Mouse (Mus musculus) heart, embryonic 16.5 days (tissue): ENCODE measurements at regions not wholly inside any gene's neighbourhood (a gene's known extent, or its start where the extent isn't known, plus 50 kb on each side); places are given as distances from the start of the nearest gene placed in this dataset.
A peak's percentile ranks its signal among the peaks of the same experiment; 100 is the strongest.

ENCODE experiments used
- ATAC-seq: fragments of 200-750 bp; cut with Nextera tagmentation; replicated peaks from 2 replicates; pipeline ENCODE4 v1.8.0; 2017; ENCODE audit warnings: moderate number of reproducible peaks; ENCODE audit not compliant: insufficient read depth, low FRiP score; ENCODE audit errors: extremely low read depth
- H3K27ac ChIP-seq: fragments of 300-500 bp; sonication (generic); 2 replicates; pipeline ENCODE4 v1.5.1; 2014; ENCODE audit warnings: mild to moderate bottlenecking, low read length, control low read depth, moderate library complexity
- H3K27me3 ChIP-seq: fragments of 300-500 bp; sonication (generic); 2 replicates; pipeline ENCODE4 v1.6.1; 2014; ENCODE audit warnings: low read length, mixed read lengths; ENCODE audit not compliant: control insufficient read depth, insufficient read depth
- H3K36me3 ChIP-seq: fragments of 300-500 bp; sonication (generic); 2 replicates; pipeline ENCODE4 v1.6.1; 2014; ENCODE audit not compliant: control insufficient read depth, insufficient read depth
- H3K4me1 ChIP-seq: fragments of 300-500 bp; sonication (generic); 2 replicates; pipeline ENCODE4 v1.6.1; 2014; ENCODE audit warnings: low read length, mixed read lengths; ENCODE audit not compliant: control insufficient read depth, insufficient read depth
- H3K4me2 ChIP-seq: fragments of 300-500 bp; sonication (generic); 2 replicates; pipeline ENCODE4 v1.6.1; 2014; ENCODE audit warnings: low read depth, mild to moderate bottlenecking, control low read depth, low read length
- H3K4me3 ChIP-seq: fragments of 300-500 bp; sonication (generic); 2 replicates; pipeline ENCODE4 v1.5.1; 2014; ENCODE audit warnings: mild to moderate bottlenecking, control low read depth, low read length
- H3K9ac ChIP-seq: fragments of 300-500 bp; sonication (generic); 2 replicates; pipeline ENCODE4 v1.6.1; 2014; ENCODE audit warnings: low read length, control low read depth
- H3K9me3 ChIP-seq: fragments of 300-500 bp; sonication (generic); replicated peaks from 2 replicates; pipeline ENCODE4 v1.6.1; 2016; ENCODE audit warnings: low read length; ENCODE audit not compliant: control insufficient read depth
- WGBS: fragments of 180-500 bp; shearing (Covaris S2); extraction: QIAGEN DNeasy Blood & Tissue Kit; methylation state at CpG from one replicate; pipeline ENCODE4 v1.1.7; 2014; 5-methylcytosine and 5-hydroxymethylcytosine counted together

GRCm38 (mm10) chr7:111932725-111933124 is 90.6 kb upstream of the Usp47 start:
- H3K4me3 ChIP-seq, result no peak overlapping the region
- no peak overlapping the region for H3K4me2 ChIP-seq
- H3K9ac ChIP-seq, result no peak overlapping the region
- WGBS, result 36% methylated on average over 2 of the region's 2 CpGs
- no peaks in the 10 kb centered on the region for H3K36me3 ChIP-seq
- peak; percentile 86 for ATAC-seq
- peak overlapping the region; percentile 61 for H3K27ac ChIP-seq
- H3K9me3 ChIP-seq, result no peaks in the 10 kb centered on the region
- peaks cover 8% of the 10 kb centered on the region for H3K4me1 ChIP-seq
- H3K27me3 ChIP-seq, result no peaks in the 10 kb centered on the region

GRCm38 (mm10) chr7:111919961-111920360 is 103.3 kb upstream of the Usp47 start:
- H3K27ac ChIP-seq, result no peak overlapping the region
- WGBS, result 67% methylated on average over 1 of the region's 1 CpGs
- no peak for ATAC-seq
- no peak overlapping the region for H3K9ac ChIP-seq
- H3K4me3 ChIP-seq, result no peak overlapping the region
- H3K9me3 ChIP-seq, result no peaks in the 10 kb centered on the region
- no peak overlapping the region for H3K4me2 ChIP-seq
- no peaks in the 10 kb centered on the region for H3K36me3 ChIP-seq
- no peaks in the 10 kb centered on the region for H3K27me3 ChIP-seq
- H3K4me1 ChIP-seq, result no peaks in the 10 kb centered on the region

GRCm38 (mm10) chr7:111903741-111904231 is 119.5 kb upstream of the Usp47 start:
- H3K9me3 ChIP-seq, result no peaks in the 10 kb centered on the region
- no peak for ATAC-seq
- no peak overlapping the region for H3K9ac ChIP-seq
- no peak overlapping the region for H3K27ac ChIP-seq
- H3K4me2 ChIP-seq, result no peak overlapping the region
- no peaks in the 10 kb centered on the region for H3K4me1 ChIP-seq
- 60% methylated on average over 7 of the region's 7 CpGs for WGBS
- H3K36me3 ChIP-seq, result no peaks in the 10 kb centered on the region
- no peaks in the 10 kb centered on the region for H3K27me3 ChIP-seq
- H3K4me3 ChIP-seq, result no peak overlapping the region

- H3K4me3 ChIP-seq, result no peak overlapping the region
- no peak for ATAC-seq
- no peaks in the 10 kb centered on the region for H3K27me3 ChIP-seq
- no peak overlapping the region for H3K9ac ChIP-seq
- WGBS, result 80% methylated on average over 1 of the region's 1 CpGs
- H3K9me3 ChIP-seq, result no peaks in the 10 kb centered on the region
- H3K4me2 ChIP-seq, result no peak overlapping the region
- no peak overlapping the region for H3K27ac ChIP-seq
- H3K4me1 ChIP-seq, result 0 out of 2 replicates have a peak, but pooled peaks cover 4% of the 10 kb centered on the region
- H3K36me3 ChIP-seq, result no peaks in the 10 kb centered on the region
Observed at GRCm38 (mm10) chr7:111897016-111897415, 117.2 kb upstream of the Galnt18 start.

- H3K4me3 ChIP-seq, result no peak overlapping the region
- no peak overlapping the region for H3K4me2 ChIP-seq
- WGBS, result 51% methylated on average over 5 of the region's 5 CpGs
- no peaks in the 10 kb centered on the region for H3K27me3 ChIP-seq
- no peak overlapping the region for H3K27ac ChIP-seq
- H3K9ac ChIP-seq, result no peak overlapping the region
- no peaks in the 10 kb centered on the region for H3K36me3 ChIP-seq
- H3K9me3 ChIP-seq, result no peaks in the 10 kb centered on the region
- peak; percentile 41; the same call in 1 of the 2 replicates for ATAC-seq
- 0 out of 2 replicates have a peak, but pooled peaks cover 4% of the 10 kb centered on the region for H3K4me1 ChIP-seq
Observed at GRCm38 (mm10) chr7:111896255-111896654, 116.5 kb upstream of the Galnt18 start.

- Histone ChIP-seq H3K27ac (no peak overlapping the region), H3K9ac (no peak overlapping the region), H3K36me3 (no peaks in the 10 kb centered on the region), H3K4me1 (no peaks in the 10 kb centered on the region), H3K4me2 (no peak overlapping the region), H3K27me3 (no peaks in the 10 kb centered on the region), H3K4me3 (no peak overlapping the region), H3K9me3 (no peaks in the 10 kb centered on the region)
- 75% methylated on average over 2 of the region's 2 CpGs for WGBS
- no peak for ATAC-seq
Observed at GRCm38 (mm10) chr7:111882991-111883390, 103.2 kb upstream of the Galnt18 start.

GRCm38 (mm10) chr7:111880067-111880675 is 100.4 kb upstream of the Galnt18 start:
- H3K4me3 ChIP-seq, result no peak overlapping the region
- no peaks in the 10 kb centered on the region for H3K27me3 ChIP-seq
- H3K9ac ChIP-seq, result no peak overlapping the region
- 0 out of 2 replicates have a peak, but pooled peaks have one; percentile 45 for ATAC-seq
- no peaks in the 10 kb centered on the region for H3K36me3 ChIP-seq
- 68% methylated on average over 4 of the region's 4 CpGs for WGBS
- no peak overlapping the region for H3K4me2 ChIP-seq
- no peaks in the 10 kb centered on the region for H3K4me1 ChIP-seq
- no peaks in the 10 kb centered on the region for H3K9me3 ChIP-seq
- peak overlapping the region; percentile 11; the same call in 1 of the 2 replicates for H3K27ac ChIP-seq

- no peak overlapping the region for H3K4me2 ChIP-seq
- no peaks in the 10 kb centered on the region for H3K4me1 ChIP-seq
- no peak overlapping the region for H3K27ac ChIP-seq
- H3K36me3 ChIP-seq, result no peaks in the 10 kb centered on the region
- H3K27me3 ChIP-seq, result no peaks in the 10 kb centered on the region
- WGBS, result 82% methylated on average over 1 of the region's 1 CpGs
- no peaks in the 10 kb centered on the region for H3K9me3 ChIP-seq
- no peak overlapping the region for H3K9ac ChIP-seq
- no peak overlapping the region for H3K4me3 ChIP-seq
- no peak for ATAC-seq
Observed at GRCm38 (mm10) chr7:111877591-111877990, 97.8 kb upstream of the Galnt18 start.

- H3K4me1 ChIP-seq, result no peaks in the 10 kb centered on the region
- no peaks in the 10 kb centered on the region for H3K27me3 ChIP-seq
- WGBS, result 86% methylated on average over 1 of the region's 1 CpGs
- no peak overlapping the region for H3K27ac ChIP-seq
- no peak overlapping the region for H3K9ac ChIP-seq
- no peak overlapping the region for H3K4me3 ChIP-seq
- no peaks in the 10 kb centered on the region for H3K36me3 ChIP-seq
- H3K9me3 ChIP-seq, result no peaks in the 10 kb centered on the region
- ATAC-seq, result no peak
- H3K4me2 ChIP-seq, result no peak overlapping the region
Observed at GRCm38 (mm10) chr7:111875949-111876348, 96.2 kb upstream of the Galnt18 start.
